Mouse (Mus musculus): ENCODE measurements at regions not wholly inside any gene's neighbourhood (a gene's known extent, or its start where the extent isn't known, plus 50 kb on each side); places are given as distances from the start of the nearest gene placed in this dataset.

GRCm38 (mm10) chr15:56119287-56120065, 1357.9 kb downstream of the Slc22a22 start:
- H3K9me3 ChIP-seq = no peaks in the 10 kb centered on the region
- no peak overlapping the region for H3K27ac ChIP-seq
- H3K36me3 ChIP-seq = no peaks in the 10 kb centered on the region
- H3K4me1 ChIP-seq = no peaks in the 10 kb centered on the region
- H3K27me3 ChIP-seq = no peaks in the 10 kb centered on the region
- no peak overlapping the region for H3K9ac ChIP-seq
- no peak overlapping the region for H3K4me3 ChIP-seq
- H3K4me2 ChIP-seq = no peak overlapping the region
- no peak for ATAC-seq (ENCODE audit: borderline replicate concordance, extremely low read depth, low FRiP score, low TSS enrichment)

GRCm38 (mm10) chr15:56108313-56108712, 1369.1 kb downstream of the Slc22a22 start:
- no peak overlapping the region for H3K9ac ChIP-seq
- H3K36me3 ChIP-seq = no peaks in the 10 kb centered on the region
- H3K27me3 ChIP-seq = no peaks in the 10 kb centered on the region
- no peak overlapping the region for H3K27ac ChIP-seq
- H3K9me3 ChIP-seq = no peaks in the 10 kb centered on the region
- no peak for ATAC-seq (ENCODE audit: borderline replicate concordance, extremely low read depth, low FRiP score, low TSS enrichment)
- WGBS = 36% methylated on average over 2 of the region's 2 CpGs
- no peaks in the 10 kb centered on the region for H3K4me1 ChIP-seq
- no peak overlapping the region for H3K4me2 ChIP-seq
- no peak overlapping the region for H3K4me3 ChIP-seq

GRCm38 (mm10) chr15:56107719-56108118, 1369.7 kb downstream of the Slc22a22 start:
- Histone ChIP-seq H3K36me3 (no peaks in the 10 kb centered on the region), H3K4me2 (no peak overlapping the region), H3K27ac (no peak overlapping the region), H3K4me1 (no peaks in the 10 kb centered on the region), H3K4me3 (no peak overlapping the region), H3K27me3 (no peaks in the 10 kb centered on the region), H3K9ac (no peak overlapping the region), H3K9me3 (no peaks in the 10 kb centered on the region)
- ATAC-seq (ENCODE audit: borderline replicate concordance, extremely low read depth, low FRiP score, low TSS enrichment) = no peak
- 43% methylated on average over 4 of the region's 4 CpGs for WGBS

- Histone ChIP-seq H3K4me1 (no peaks in the 10 kb centered on the region), H3K4me3 (no peak overlapping the region), H3K9me3 (no peaks in the 10 kb centered on the region), H3K4me2 (no peak overlapping the region), H3K27me3 (no peaks in the 10 kb centered on the region), H3K36me3 (no peaks in the 10 kb centered on the region), H3K27ac (no peak overlapping the region), H3K9ac (no peak overlapping the region)
- no peak for ATAC-seq (ENCODE audit: borderline replicate concordance, extremely low read depth, low FRiP score, low TSS enrichment)
- 82% methylated on average over 3 of the region's 3 CpGs for WGBS
These were observed 1377.2 kb downstream of the Slc22a22 start for GRCm38 (mm10) chr15:56100133-56100735.

- Histone ChIP-seq H3K4me3 (no peak overlapping the region), H3K27ac (no peak overlapping the region), H3K4me2 (no peak overlapping the region), H3K9me3 (no peaks in the 10 kb centered on the region), H3K36me3 (no peaks in the 10 kb centered on the region), H3K27me3 (no peaks in the 10 kb centered on the region), H3K9ac (no peak overlapping the region), H3K4me1 (no peaks in the 10 kb centered on the region)
- ATAC-seq (ENCODE audit: borderline replicate concordance, extremely low read depth, low FRiP score, low TSS enrichment) = no peak
- WGBS = 66% methylated on average over 11 of the region's 11 CpGs
These were observed 1399.4 kb downstream of the Slc22a22 start for GRCm38 (mm10) chr15:56077838-56078567.

GRCm38 (mm10) chr15:56077081-56077480, 1400.3 kb downstream of the Slc22a22 start:
- Histone ChIP-seq H3K9ac (no peak overlapping the region), H3K27me3 (no peaks in the 10 kb centered on the region), H3K4me1 (no peaks in the 10 kb centered on the region), H3K4me3 (no peak overlapping the region), H3K9me3 (no peaks in the 10 kb centered on the region), H3K4me2 (no peak overlapping the region), H3K27ac (no peak overlapping the region), H3K36me3 (no peaks in the 10 kb centered on the region)
- WGBS = 62% methylated on average over 1 of the region's 1 CpGs
- no peak for ATAC-seq (ENCODE audit: borderline replicate concordance, extremely low read depth, low FRiP score, low TSS enrichment)

- no peaks in the 10 kb centered on the region for H3K36me3 ChIP-seq
- H3K4me2 ChIP-seq = no peak overlapping the region
- H3K9ac ChIP-seq = no peak overlapping the region
- H3K4me1 ChIP-seq = no peaks in the 10 kb centered on the region
- 92% methylated on average over 1 of the region's 1 CpGs for whole genome bisulfite sequencing
- H3K9me3 ChIP-seq = no peaks in the 10 kb centered on the region
- H3K4me3 ChIP-seq = no peak overlapping the region
- H3K27me3 ChIP-seq = no peaks in the 10 kb centered on the region
- ATAC-seq (ENCODE audit: borderline replicate concordance, extremely low read depth, low FRiP score, low TSS enrichment) = no peak
- no peak overlapping the region for H3K27ac ChIP-seq
These were observed 1400.7 kb downstream of the Slc22a22 start for GRCm38 (mm10) chr15:56076680-56077079.

GRCm38 (mm10) chr15:56069511-56069910, 1407.9 kb downstream of the Slc22a22 start:
- Histone ChIP-seq H3K9ac (no peak overlapping the region), H3K36me3 (no peaks in the 10 kb centered on the region), H3K4me1 (no peaks in the 10 kb centered on the region), H3K9me3 (no peaks in the 10 kb centered on the region), H3K4me2 (no peak overlapping the region), H3K27me3 (no peaks in the 10 kb centered on the region), H3K4me3 (no peak overlapping the region), H3K27ac (no peak overlapping the region)
- 74% methylated on average over 2 of the region's 2 CpGs for WGBS
- no peak for ATAC-seq (ENCODE audit: borderline replicate concordance, extremely low read depth, low FRiP score, low TSS enrichment)

GRCm38 (mm10) chr15:56067214-56067613, 1410.2 kb downstream of the Slc22a22 start:
- ATAC-seq (ENCODE audit: borderline replicate concordance, extremely low read depth, low FRiP score, low TSS enrichment) = no peak
- Histone ChIP-seq H3K9me3 (no peaks in the 10 kb centered on the region), H3K27ac (no peak overlapping the region), H3K9ac (no peak overlapping the region), H3K27me3 (no peaks in the 10 kb centered on the region), H3K36me3 (no peaks in the 10 kb centered on the region), H3K4me3 (no peak overlapping the region), H3K4me2 (no peak overlapping the region), H3K4me1 (no peaks in the 10 kb centered on the region)
- 36% methylated on average over 3 of the region's 3 CpGs for WGBS

- ATAC-seq (ENCODE audit: borderline replicate concordance, extremely low read depth, low FRiP score, low TSS enrichment) = no peak
- H3K4me2 ChIP-seq = no peak overlapping the region
- no peaks in the 10 kb centered on the region for H3K4me1 ChIP-seq
- H3K27ac ChIP-seq = no peak overlapping the region
- H3K9ac ChIP-seq = no peak overlapping the region
- no peaks in the 10 kb centered on the region for H3K27me3 ChIP-seq
- H3K36me3 ChIP-seq = no peaks in the 10 kb centered on the region
- no peaks in the 10 kb centered on the region for H3K9me3 ChIP-seq
- H3K4me3 ChIP-seq = no peak overlapping the region
- 66% methylated on average over 4 of the region's 4 CpGs for WGBS
These were observed 1410.9 kb downstream of the Slc22a22 start for GRCm38 (mm10) chr15:56066540-56066939.

- WGBS = 29% methylated on average over 7 of the region's 7 CpGs
- H3K4me1 ChIP-seq = no peaks in the 10 kb centered on the region
- peak; percentile 59; the same call in 1 of the 2 replicates for ATAC-seq (ENCODE audit: borderline replicate concordance, extremely low read depth, low FRiP score, low TSS enrichment)
- H3K9ac ChIP-seq = no peak overlapping the region
- H3K9me3 ChIP-seq = no peaks in the 10 kb centered on the region
- H3K4me2 ChIP-seq = no peak overlapping the region
- no peak overlapping the region for H3K4me3 ChIP-seq
- no peak overlapping the region for H3K27ac ChIP-seq
- H3K27me3 ChIP-seq = no peaks in the 10 kb centered on the region
- H3K36me3 ChIP-seq = no peaks in the 10 kb centered on the region
These were observed 1411.4 kb downstream of the Slc22a22 start for GRCm38 (mm10) chr15:56065872-56066534.

GRCm38 (mm10) chr15:56062576-56062975, 1414.8 kb downstream of the Slc22a22 start:
- 61% methylated on average over 3 of the region's 3 CpGs for WGBS
- ATAC-seq (ENCODE audit: borderline replicate concordance, extremely low read depth, low FRiP score, low TSS enrichment) = no peak
- no peaks in the 10 kb centered on the region for H3K9me3 ChIP-seq
- no peak overlapping the region for H3K9ac ChIP-seq
- H3K27ac ChIP-seq = no peak overlapping the region
- no peak overlapping the region for H3K4me2 ChIP-seq
- no peaks in the 10 kb centered on the region for H3K4me1 ChIP-seq
- H3K4me3 ChIP-seq = no peak overlapping the region
- no peaks in the 10 kb centered on the region for H3K36me3 ChIP-seq
- no peaks in the 10 kb centered on the region for H3K27me3 ChIP-seq
